8 mouse cellular contexts compared by ENCODE assay signal in genomic region chr14:18238131-18238749, GRCm38 (mm10). TPM values are rescaled to one million over a fixed set of nuclear protein-coding genes. Genes with fewer than 3 reads are reported as not detected.
DNase-seq lines count a peak whose midpoint lies in the region; ATAC-seq and TF ChIP-seq lines count a peak whose summit lies in the region.

No protein-coding gene starts in this region.

- CTCF ChIA-PET in Patski (lab: Charles Lee) = no interaction called here

- no peaks in the 10 kb centered on the region for H3K36me3 ChIP-seq in hindbrain, embryonic 15.5 days

- no peaks in the 10 kb centered on the region for H3K9me3 ChIP-seq in hindbrain, embryonic 15.5 days

- peak; percentile 28 for ATAC-seq in Patski
- ATAC-seq in hindbrain, embryonic 15.5 days (ENCODE audit: low FRiP score, low read depth) = peak; percentile 94

- no peaks in the 10 kb centered on the region for H3K27me3 ChIP-seq in Patski
- no peaks in the 10 kb centered on the region for H3K27me3 ChIP-seq in hindbrain, embryonic 15.5 days

- TF ChIP-seq CTCF in Patski (IDR thresholded peaks at IDR 0.05) = no peak

- under 1% methylated on average over 71 of the region's 71 CpGs for WGBS in hindbrain, embryonic 15.5 days

- H3K9ac ChIP-seq in hindbrain, embryonic 15.5 days = peak overlapping the region; percentile 69

- peak overlapping the region; percentile 68 for H3K4me2 ChIP-seq in hindbrain, embryonic 15.5 days

- POLR2A ChIA-PET in Patski (lab: Charles Lee) = no interaction called here

- peaks cover 4% of the 10 kb centered on the region; the same call in 1 of the 2 replicates for H3K4me1 ChIP-seq in hindbrain, embryonic 15.5 days (replicated peaks)

- in situ Hi-C loops in Patski (cut with MboI; ENCODE audit: low pct_unique_long_range_greater_than_20kb) = no loop called here

- H3K27ac ChIP-seq in hindbrain, embryonic 15.5 days (replicated peaks) = peak overlapping the region; percentile 82

- peak overlapping the region; percentile 81 for H3K4me3 ChIP-seq in hindbrain, embryonic 15.5 days

- DNase-seq in Patski (ENCODE audit: low read depth, low spot score) = peak; percentile 65
- DNase-seq in cerebellum, postnatal 14 days = peak; percentile 99
- DNase-seq in frontal cortex, postnatal 25 days (ENCODE audit: low spot score in 2 of 2) = peak; percentile 99
- DNase-seq in left cerebral cortex, adult 11 months (ENCODE audit: low spot score) = peak; percentile 97
- peak; percentile 97 to 99 for DNase-seq in lung, postnatal 4 days
- peak; percentile 93 for DNase-seq in retina, postnatal 7 days (ENCODE audit: low read depth, low spot score)
- peak; percentile 99 for DNase-seq in urinary bladder, adult 2 months (ENCODE audit: low spot score)

RNA-seq across cellular contexts. Expression of gene Nr1d2, which starts 0.7 kb away (rescaled TPM):
- polyA plus RNA-seq in Patski (2021) = 50.2 TPM
- 5.5 and 6.0 TPM in 2 replicates for polyA plus RNA-seq in hindbrain, embryonic 15.5 days (2015; fragmentation: Nextera tagmentation; extraction: Ambion mirVana)
- 58.3 and 77.6 TPM in 2 replicates for polyA plus RNA-seq in urinary bladder, adult 2 months (2012; rRNA removed)

RNA-seq across cellular contexts. Expression of gene Nkiras1, which starts 32.7 kb away (rescaled TPM):
- polyA plus RNA-seq in Patski (2021) = 15.1 TPM
- polyA plus RNA-seq in hindbrain, embryonic 15.5 days (2015; fragmentation: Nextera tagmentation; extraction: Ambion mirVana) = 54.3 and 54.9 TPM in 2 replicates
- 29.8 and 35.2 TPM in 2 replicates for polyA plus RNA-seq in urinary bladder, adult 2 months (2012; rRNA removed)

RNA-seq across cellular contexts. Expression of gene Rpl15, which starts 33.0 kb away (rescaled TPM):
- polyA plus RNA-seq in Patski (2021) = 273 TPM
- 257 and 269 TPM in 2 replicates for polyA plus RNA-seq in hindbrain, embryonic 15.5 days (2015; fragmentation: Nextera tagmentation; extraction: Ambion mirVana)
- 740 and 767 TPM in 2 replicates for polyA plus RNA-seq in urinary bladder, adult 2 months (2012; rRNA removed)

Comparison
In these comparisons a context has a peak if more than half of its experiments do, and no peak if none do; other contexts are left out.
1. Peak in every context shown above with its lines: DNase-seq, ATAC-seq, H3K4me3 ChIP-seq and H3K27ac ChIP-seq.